Mouse (Mus musculus) myocyte (in vitro differentiated cells): ENCODE data around the gene Apom.

Source experiments
- POLR2AphosphoS2 ChIP-seq: IDR thresholded peaks from one replicate; pipeline ENCODE4 v1.6.1; 2011; ENCODE audit warnings: low read depth, control low read depth; ENCODE audit not compliant: insufficient read length
- SRF ChIP-seq: IDR thresholded peaks from one replicate; pipeline ENCODE4 v1.6.1; 2011; ENCODE audit warnings: low read depth; ENCODE audit not compliant: control insufficient read depth, insufficient read length
- TCF12 ChIP-seq: IDR thresholded peaks from one replicate; pipeline ENCODE4 v1.6.1; 2011; ENCODE audit warnings: mild to moderate bottlenecking, control low read depth; ENCODE audit not compliant: poor library complexity, insufficient read depth, severe bottlenecking
- USF1 ChIP-seq: IDR thresholded peaks from one replicate; pipeline ENCODE4 v1.6.1; 2011; ENCODE audit warnings: low read depth, mild to moderate bottlenecking, control low read depth, moderate library complexity

GRCm38 (mm10) chr17:35178528-35178927 is 46.7 kb upstream of the Apom start:
- TF ChIP-seq POLR2AphosphoS2 = no peak
- no peak for TF ChIP-seq USF1
- TF ChIP-seq TCF12 = no peak
- no peak for TF ChIP-seq SRF
